Comparison of ENCODE assay signal across 8 mouse cellular contexts in the genomic region with DNA sequence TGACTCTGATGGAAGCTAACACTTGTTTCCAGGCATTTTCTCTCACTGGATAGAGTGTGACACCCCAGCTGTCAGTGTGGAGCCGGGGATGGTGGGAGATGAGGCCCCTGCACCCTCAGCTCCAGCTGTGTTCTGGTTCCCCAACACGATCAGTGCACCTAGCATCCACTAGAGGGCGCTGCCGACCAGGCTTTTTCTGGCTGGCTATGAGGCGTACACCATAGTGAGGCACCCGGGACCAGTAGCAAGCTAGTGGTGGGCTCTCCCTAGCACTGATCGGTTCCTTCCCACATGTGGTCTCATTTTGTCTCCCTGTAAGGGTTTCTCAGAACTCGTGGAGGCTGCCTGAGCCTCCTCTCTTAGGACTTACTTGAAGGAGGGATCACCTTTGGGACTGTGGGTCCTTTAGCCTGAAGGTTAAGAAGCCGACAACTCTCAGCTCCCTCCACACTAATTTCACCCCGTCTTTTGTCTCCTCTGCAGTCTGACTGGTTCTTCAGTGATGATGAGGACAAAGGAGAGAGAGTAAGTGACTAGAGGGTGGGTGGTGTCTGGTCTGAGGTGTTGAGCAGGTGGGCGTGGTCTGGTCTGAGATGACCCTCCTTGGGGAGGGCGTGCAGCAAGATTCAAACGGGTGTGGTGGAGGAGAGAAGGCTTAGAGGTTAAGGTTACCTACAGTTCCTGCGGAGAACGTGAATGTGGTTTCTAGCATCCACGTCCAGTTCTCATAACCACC. TPM values are rescaled to one million over a fixed set of nuclear protein-coding genes. Genes with fewer than 3 reads are reported as not detected.
A peak's percentile ranks its signal among the peaks of the same experiment; 100 is the strongest.
DNase-seq lines count a peak whose midpoint lies in the region; ATAC-seq lines count a peak whose summit lies in the region.

No protein-coding gene starts in this region.

- no peak overlapping the region for H3K27ac ChIP-seq in heart, embryonic 10.5 days
- H3K27ac ChIP-seq in lung, embryonic 16.5 days (ENCODE audit: low read length), result no peak overlapping the region

- H3K4me2 ChIP-seq in lung, embryonic 16.5 days (ENCODE audit: low read depth, low read length), result no peak overlapping the region

- peak; percentile 57; the same call in 1 of the 2 replicates for ATAC-seq in lung, embryonic 16.5 days (ENCODE audit: low read depth)

- H3K27me3 ChIP-seq in heart, embryonic 10.5 days (ENCODE audit: insufficient read depth, poor library complexity, severe bottlenecking), result no peaks in the 10 kb centered on the region
- no peaks in the 10 kb centered on the region for H3K27me3 ChIP-seq in lung, embryonic 16.5 days (ENCODE audit: control insufficient read depth, insufficient read depth, low read depth, low read length)

- no peak overlapping the region for H3K9ac ChIP-seq in lung, embryonic 16.5 days (ENCODE audit: low read length)

- peaks cover 8% of the 10 kb centered on the region for H3K4me1 ChIP-seq in heart, embryonic 10.5 days
- no peaks in the 10 kb centered on the region for H3K4me1 ChIP-seq in lung, embryonic 16.5 days (replicated peaks; ENCODE audit: control insufficient read depth, insufficient read depth, low read length)

- no peaks in the 10 kb centered on the region for H3K9me3 ChIP-seq in heart, embryonic 10.5 days
- no peaks in the 10 kb centered on the region for H3K9me3 ChIP-seq in lung, embryonic 16.5 days (ENCODE audit: control insufficient read depth, low read length)

- no peak overlapping the region for H3K4me3 ChIP-seq in heart, embryonic 10.5 days
- H3K4me3 ChIP-seq in lung, embryonic 16.5 days (ENCODE audit: low read length), result no peak overlapping the region

- peaks cover 89% of the 10 kb centered on the region for H3K36me3 ChIP-seq in heart, embryonic 10.5 days
- peaks cover 20% of the 10 kb centered on the region for H3K36me3 ChIP-seq in lung, embryonic 16.5 days (ENCODE audit: control insufficient read depth, insufficient read depth, low read length)

- DNase-seq in CD4-positive helper T cell, adult 2 months (ENCODE audit: low read depth, low spot score), result peak; percentile 68
- DNase-seq in adipocyte (ENCODE audit: low spot score), result peak; percentile 56
- DNase-seq in embryo, embryonic 10.5 days (ENCODE audit: low spot score), result peak; percentile 92
- DNase-seq in heart, embryonic 10.5 days (ENCODE audit: low spot score), result peak; percentile 89
- DNase-seq in kidney, postnatal 36 days, result peak; percentile 69 to 89
- DNase-seq in retina, adult 2 months (ENCODE audit: low read depth, low spot score), result peak; percentile 50
- peak; percentile 63 for DNase-seq in urinary bladder, postnatal 25 days (ENCODE audit: low spot score)

- WGBS in heart, embryonic 10.5 days, result 36% methylated on average over 16 of the region's 16 CpGs
- WGBS in lung, embryonic 16.5 days, result 34% methylated on average over 16 of the region's 16 CpGs

RNA-seq across cellular contexts. Expression of a gene that starts 10.4 kb away (rescaled TPM):
- polyA plus RNA-seq in heart, embryonic 10.5 days (2016; fragmentation: Nextera tagmentation; extraction: Ambion mirVana), result 1.3 TPM in 2 replicates
- polyA plus RNA-seq in lung, embryonic 16.5 days (2015; fragmentation: Nextera tagmentation; extraction: Ambion mirVana), result 0.74 and 0.87 TPM in 2 replicates
